ENCODE assay signal across 13 mouse cellular contexts in the genomic region with DNA sequence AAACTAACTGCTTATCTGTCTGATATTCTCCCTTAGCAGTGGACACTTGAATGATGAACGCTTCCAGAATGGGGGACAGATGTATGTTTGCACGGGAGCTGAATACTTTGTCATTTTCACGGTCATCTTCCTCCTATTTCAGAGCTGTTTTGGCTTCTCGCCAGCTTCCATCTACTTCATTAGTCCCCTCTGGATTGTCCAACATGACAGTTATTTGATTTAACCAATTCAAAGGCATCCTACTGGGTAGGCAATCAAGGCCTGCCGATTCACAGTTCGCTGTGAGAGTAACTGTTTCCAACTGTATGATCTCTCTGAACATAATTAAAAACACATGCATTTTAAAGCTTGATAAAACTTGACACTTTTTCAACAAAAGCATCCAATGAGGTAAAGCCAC.
DNase-seq lines count a peak whose midpoint lies in the region; ATAC-seq lines count a peak whose summit lies in the region.
"Had no signal": no experiment of that assay in that cellular context is flagged by ENCODE, and none has a peak within 500 bp of the region (broad histone marks: within the 10 kb centered on the region; RNA-seq: fewer than 3 reads in every experiment).

No protein-coding gene starts in this region.

- H3K9me3 ChIP-seq in neural tube, embryonic 11.5 days (ENCODE audit: control insufficient read depth, low read length), result no peaks in the 10 kb centered on the region
- H3K9me3 ChIP-seq in hindbrain, embryonic 15.5 days, result no peaks in the 10 kb centered on the region
- H3K9me3 ChIP-seq: limb, embryonic 15.5 days had no signal

- H3K27ac ChIP-seq in neural tube, embryonic 11.5 days (ENCODE audit: low read depth, low read length), result no peak overlapping the region
- no peak overlapping the region for H3K27ac ChIP-seq in hindbrain, embryonic 15.5 days (replicated peaks)
- H3K27ac ChIP-seq: limb, embryonic 15.5 days had no signal

- H3K36me3 ChIP-seq in neural tube, embryonic 11.5 days (ENCODE audit: control insufficient read depth, insufficient read depth, low read length), result no peaks in the 10 kb centered on the region
- H3K36me3 ChIP-seq in hindbrain, embryonic 15.5 days, result no peaks in the 10 kb centered on the region
- H3K36me3 ChIP-seq: limb, embryonic 15.5 days had no signal

- no peaks in the 10 kb centered on the region for H3K27me3 ChIP-seq in neural tube, embryonic 11.5 days (ENCODE audit: control insufficient read depth, insufficient read depth, low read length)
- no peaks in the 10 kb centered on the region for H3K27me3 ChIP-seq in hindbrain, embryonic 15.5 days
- H3K27me3 ChIP-seq: limb, embryonic 15.5 days had no signal

- H3K9ac ChIP-seq in neural tube, embryonic 11.5 days (ENCODE audit: low read length), result no peak overlapping the region
- no peak overlapping the region for H3K9ac ChIP-seq in hindbrain, embryonic 15.5 days
- H3K9ac ChIP-seq: limb, embryonic 15.5 days had no signal

- 33% methylated on average over 6 of the region's 6 CpGs for WGBS in neural tube, embryonic 11.5 days
- 20% methylated on average over 6 of the region's 6 CpGs for WGBS in hindbrain, embryonic 15.5 days

- H3K4me1 ChIP-seq in neural tube, embryonic 11.5 days (ENCODE audit: control insufficient read depth, insufficient read depth, low read length), result no peaks in the 10 kb centered on the region
- H3K4me1 ChIP-seq in hindbrain, embryonic 15.5 days (replicated peaks), result peaks cover 8% of the 10 kb centered on the region; the same call in 1 of the 2 replicates
- H3K4me1 ChIP-seq: limb, embryonic 15.5 days had no signal

- ATAC-seq in neural tube, embryonic 11.5 days (ENCODE audit: insufficient read depth, low FRiP score, low TSS enrichment), result no peak
- peak; percentile 79 for ATAC-seq in hindbrain, embryonic 15.5 days (ENCODE audit: low FRiP score, low read depth)
- ATAC-seq in megakaryocyte progenitor cell, adult 5-6 weeks (replicated peaks; ENCODE audit: poor library complexity), result no peak

- peak; percentile 37 for DNase-seq in embryo, embryonic 10 days (ENCODE audit: low spot score)
- DNase-seq in embryo, embryonic 9.5 days (ENCODE audit: extremely low spot score), result no peak
- DNase-seq in neural tube, embryonic 11.5 days (ENCODE audit: low spot score), result peak; percentile 44
- DNase-seq in neural tube, embryonic 10.5 days (ENCODE audit: extremely low spot score, low spot score), result no peak
- DNase-seq in retina, postnatal 7 days (ENCODE audit: low read depth, low spot score), result peak; percentile 23
- no peak for DNase-seq in spleen, postnatal 4 days (ENCODE audit: low spot score in 2 of 2)
- DNase-seq: cerebellum, adult 18-20 months; gastrocnemius, postnatal 14 days; kidney, adult 18-20 months; thymus, adult 2 months had no signal

- H3K4me2 ChIP-seq in neural tube, embryonic 11.5 days (ENCODE audit: low read depth), result no peak overlapping the region
- H3K4me2 ChIP-seq in hindbrain, embryonic 15.5 days, result no peak overlapping the region
- H3K4me2 ChIP-seq: limb, embryonic 15.5 days had no signal

- H3K4me3 ChIP-seq in neural tube, embryonic 11.5 days (ENCODE audit: low read depth, low read length), result no peak overlapping the region
- no peak overlapping the region for H3K4me3 ChIP-seq in hindbrain, embryonic 15.5 days
- H3K4me3 ChIP-seq: limb, embryonic 15.5 days had no signal

Comparison
In these comparisons a context has a peak if more than half of its experiments do, and no peak if none do; other contexts are left out.
1. DNase-seq: peak in embryo, embryonic 10 days (single experiment), neural tube, embryonic 11.5 days (single experiment) and retina, postnatal 7 days (single experiment); none in embryo, embryonic 9.5 days (single experiment), neural tube, embryonic 10.5 days (single experiment) and spleen, postnatal 4 days (0 of 2).